Mouse (Mus musculus): Measurements from ENCODE around the gene Atf6.
A peak's percentile ranks its signal among the peaks of the same experiment; 100 is the strongest.

Atf6 gene

GRCm38 (mm10) chr1:170867691-170868105 lies at the start of gene Atf6:
TSS of gene Atf6 (minus strand) at chr1:170867771.
- peak; percentile 98 to 99 for DNase-seq (ENCODE audit: low spot score in 2 of 2)

- DNase-seq (ENCODE audit: low spot score in 2 of 2): no peak
Observed at GRCm38 (mm10) chr1:170915657-170916056, 48.1 kb upstream of the Atf6 start.

GRCm38 (mm10) chr1:170912891-170913615 lies 45.5 kb upstream of the Atf6 start, which contains the start of gene Fcrlb:
TSS of gene Fcrlb (minus strand) at chr1:170912941.
- DNase-seq (ENCODE audit: low spot score in 2 of 2): no peak

GRCm38 (mm10) chr1:170911907-170912660 lies 44.5 kb upstream of the Atf6 start:
- DNase-seq (ENCODE audit: low spot score in 2 of 2): no peak

- no peak for DNase-seq (ENCODE audit: low spot score in 2 of 2)
Observed at GRCm38 (mm10) chr1:170908341-170908740, 40.8 kb upstream of the Atf6 start.

GRCm38 (mm10) chr1:170907456-170908191 lies 40.1 kb upstream of the Atf6 start:
- DNase-seq (ENCODE audit: low spot score in 2 of 2): peak; percentile 31 to 34

- DNase-seq (ENCODE audit: low spot score in 2 of 2): peak in 1 of 2 experiments; percentile 9
Observed at GRCm38 (mm10) chr1:170907111-170907455, 39.5 kb upstream of the Atf6 start.

- DNase-seq (ENCODE audit: low spot score in 2 of 2): no peak
Observed at GRCm38 (mm10) chr1:170903485-170903884, 35.9 kb upstream of the Atf6 start.

- DNase-seq (ENCODE audit: low spot score in 2 of 2): peak; percentile 88 to 93
Observed at GRCm38 (mm10) chr1:170901536-170902238, 34.1 kb upstream of the Atf6 start.

GRCm38 (mm10) chr1:170900799-170901467 lies 33.4 kb upstream of the Atf6 start:
- peak; percentile 60 to 72 for DNase-seq (ENCODE audit: low spot score in 2 of 2)

- DNase-seq (ENCODE audit: low spot score in 2 of 2): no peak
Observed at GRCm38 (mm10) chr1:170898413-170899075, 31.0 kb upstream of the Atf6 start.

GRCm38 (mm10) chr1:170896651-170897281 lies 29.2 kb upstream of the Atf6 start:
- no peak for DNase-seq (ENCODE audit: low spot score in 2 of 2)

- no peak for DNase-seq (ENCODE audit: low spot score in 2 of 2)
Observed at GRCm38 (mm10) chr1:170894603-170895602, 27.3 kb upstream of the Atf6 start.

- DNase-seq (ENCODE audit: low spot score in 2 of 2): no peak
Observed at GRCm38 (mm10) chr1:170892279-170892678, 24.7 kb upstream of the Atf6 start.

- no peak for DNase-seq (ENCODE audit: low spot score in 2 of 2)
Observed at GRCm38 (mm10) chr1:170891646-170892045, 24.1 kb upstream of the Atf6 start.

- no peak for DNase-seq (ENCODE audit: low spot score in 2 of 2)
Observed at GRCm38 (mm10) chr1:170889310-170889709, 21.7 kb upstream of the Atf6 start.

GRCm38 (mm10) chr1:170886044-170886458 lies 18.5 kb upstream of the Atf6 start:
- no peak for DNase-seq (ENCODE audit: low spot score in 2 of 2)

GRCm38 (mm10) chr1:170884978-170885561 lies 17.5 kb upstream of the Atf6 start, which contains the start of the genes Gm26620 and Dusp12:
TSS of gene Gm26620 (plus strand) at chr1:170885065.
TSS of gene Dusp12 (minus strand) at chr1:170885540.
- DNase-seq (ENCODE audit: low spot score in 2 of 2): peak; percentile 89 to 94

Measured in right cerebral cortex, adult 2 months (tissue).